Mouse (Mus musculus) ES-E14 (cell line): ENCODE results near the gene Ehbp1l1.

Experiments
- HCFC1 ChIP-seq: IDR thresholded peaks from 2 replicates; pipeline ENCODE4 v1.6.1; 2012; ENCODE audit warnings: low read length, inconsistent platforms, borderline replicate concordance; ENCODE audit not compliant: insufficient read depth
- MAFK ChIP-seq: IDR thresholded peaks from 2 replicates; pipeline ENCODE4 v1.6.1; 2014; ENCODE audit warnings: mild to moderate bottlenecking, low read depth, low read length, inconsistent platforms; ENCODE audit not compliant: insufficient read depth
- ZC3H11A ChIP-seq: IDR thresholded peaks from 2 replicates; pipeline ENCODE4 v1.6.1; 2012; ENCODE audit warnings: low read depth, mild to moderate bottlenecking, inconsistent platforms, low read length, borderline replicate concordance
- ZNF384 ChIP-seq: IDR thresholded peaks from 2 replicates; pipeline ENCODE4 v1.6.1; 2012; ENCODE audit warnings: low read depth, low read length, inconsistent platforms

DNA sequence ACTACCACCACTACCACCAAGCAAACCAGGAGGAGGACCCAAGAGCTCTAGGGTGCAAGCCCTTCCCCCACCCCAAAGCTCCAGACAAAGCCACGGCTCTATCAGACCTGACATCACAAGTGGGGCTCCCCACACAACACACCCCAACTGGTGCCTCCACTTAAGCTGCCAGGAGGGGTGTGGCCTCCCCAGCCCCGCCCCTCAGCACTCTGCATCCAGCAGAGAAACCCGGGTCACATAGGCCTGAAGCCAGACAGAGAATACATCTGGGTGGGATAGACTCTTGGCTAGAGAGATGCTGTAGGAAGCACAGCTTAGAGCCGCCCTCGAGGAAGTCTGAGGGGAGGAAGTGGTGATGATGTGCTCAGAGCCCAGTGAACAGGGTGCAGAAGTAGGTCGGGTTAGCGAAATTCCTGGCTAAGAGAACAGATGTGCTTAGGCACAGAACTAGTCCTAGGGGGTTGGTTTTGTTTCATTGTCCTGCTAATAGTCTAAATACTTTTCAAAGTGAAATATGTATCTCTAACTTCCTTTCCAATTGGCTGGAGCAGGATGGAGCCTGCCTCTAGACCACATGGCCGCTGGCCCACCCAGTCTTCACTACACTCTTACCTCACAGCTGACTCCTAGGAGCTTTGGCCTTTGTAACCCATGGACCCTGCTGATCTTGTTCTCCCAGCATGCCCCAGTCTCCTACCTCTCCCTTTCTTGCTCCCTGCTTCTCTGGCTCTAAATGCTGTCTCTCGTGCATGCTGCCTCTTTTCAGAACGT lies 21.1 kb downstream of the Ehbp1l1 start:
- TF ChIP-seq ZNF384 (no peak), ZC3H11A (no peak), MAFK (no peak), HCFC1 (no peak)
